Mouse (Mus musculus) lung, postnatal 0 days (tissue): Measurements from ENCODE around the gene Gpc6. TPM values are rescaled to one million over a fixed set of nuclear protein-coding genes. Genes with fewer than 3 reads are reported as not detected.
A peak's percentile ranks its signal among the peaks of the same experiment; 100 is the strongest.

Experiments used
- ATAC-seq: fragments of 200-750 bp; cut with Nextera tagmentation; 2 replicates; pipeline ENCODE4 v1.8.0; 2017; ENCODE audit warnings: moderate library complexity
- DNase-seq: peaks from one replicate; pipeline ENCODE4 v3.0.0-alpha.2; 2016; ENCODE audit warnings: low spot score
- H3K27ac ChIP-seq: fragments of 300-500 bp; sonication (generic); 2 replicates; pipeline ENCODE4 v1.5.1; 2014; ENCODE audit warnings: antibody characterized with exemption, mild to moderate bottlenecking, low read length, mixed read lengths
- H3K27me3 ChIP-seq: fragments of 300-500 bp; sonication (generic); replicated peaks from 2 replicates; pipeline ENCODE4 v1.6.1; 2014; ENCODE audit warnings: low read length, mixed read lengths; ENCODE audit not compliant: insufficient read depth
- H3K36me3 ChIP-seq: fragments of 300-500 bp; sonication (generic); 2 replicates; pipeline ENCODE4 v1.6.1; 2014; ENCODE audit warnings: low read length, mixed read lengths; ENCODE audit not compliant: insufficient read depth
- H3K4me1 ChIP-seq: fragments of 300-500 bp; sonication (generic); 2 replicates; pipeline ENCODE4 v1.6.1; 2014; ENCODE audit warnings: antibody characterized with exemption, low read depth, low read length, mixed read lengths; ENCODE audit not compliant: insufficient read depth
- H3K4me2 ChIP-seq: fragments of 300-500 bp; sonication (generic); replicated peaks from 2 replicates; pipeline ENCODE4 v1.6.1; 2014; ENCODE audit warnings: low read depth, mild to moderate bottlenecking, low read length, moderate library complexity, mixed read lengths
- H3K4me3 ChIP-seq: fragments of 300-500 bp; sonication (generic); 2 replicates; pipeline ENCODE4 v1.5.1; 2014; ENCODE audit warnings: low read depth, low read length
- H3K9ac ChIP-seq: fragments of 300-500 bp; sonication (generic); replicated peaks from 2 replicates; pipeline ENCODE4 v1.6.1; 2014; ENCODE audit warnings: low read depth, mild to moderate bottlenecking
- H3K9me3 ChIP-seq: fragments of 300-500 bp; sonication (generic); 2 replicates; pipeline ENCODE4 v1.6.1; 2016; ENCODE audit warnings: low read length, mixed read lengths
- CTCF ChIP-seq: IDR thresholded peaks from 2 replicates; pipeline ENCODE4 v1.5.1; 2016; ENCODE audit warnings: antibody characterized with exemption, mild to moderate bottlenecking
- EP300 ChIP-seq: IDR thresholded peaks from 2 replicates; pipeline ENCODE4 v1.6.1; 2016; ENCODE audit warnings: antibody characterized with exemption, mild to moderate bottlenecking, control low read depth
- WGBS: fragments of 180-500 bp; shearing (Covaris S2); extraction: QIAGEN DNeasy Blood & Tissue Kit; methylation state at CpG from one replicate; pipeline ENCODE4 v1.1.7; 2014; 5-methylcytosine and 5-hydroxymethylcytosine counted together
- polyA plus RNA-seq: library from polyadenylated mRNA; unstranded; fragments of >200 nt; fragmentation: Nextera tagmentation; extraction: Ambion mirVana; gene quantifications from 2 replicates; pipeline ENCODE4 v1.2.1, GENCODE M21; 2015

The Gpc6 gene
- polyA plus RNA-seq, 1 experiment from 2014 or later = 3.1 TPM

DNA sequence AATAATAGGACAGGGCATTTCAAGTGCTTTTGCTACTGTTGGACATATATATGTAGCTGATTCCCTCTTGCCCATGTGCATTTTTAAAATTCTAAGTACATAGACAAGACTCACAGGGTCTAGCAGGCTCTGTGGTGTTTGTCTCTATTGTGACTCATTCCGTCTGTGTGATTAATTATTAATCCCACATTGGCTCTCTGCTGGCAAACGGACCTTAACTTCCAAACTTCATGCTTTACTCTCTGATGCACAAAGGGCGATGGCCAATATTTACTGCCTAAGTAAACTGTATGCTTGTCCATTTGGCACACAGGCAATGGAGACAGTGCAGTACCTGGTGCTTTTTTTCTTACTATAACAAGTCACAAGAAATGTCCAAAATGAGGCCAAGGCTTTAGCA, 749.4 kb downstream of the Gpc6 start:
- DNase-seq (no peak), ATAC-seq (no peak)
- 55% methylated on average over 3 of the region's 3 CpGs for WGBS
- H3K9me3 ChIP-seq = no peaks in the 10 kb centered on the region
- H3K27me3 ChIP-seq = no peaks in the 10 kb centered on the region
- no peak overlapping the region for H3K4me3 ChIP-seq
- no peaks in the 10 kb centered on the region for H3K36me3 ChIP-seq
- H3K4me1 ChIP-seq = no peaks in the 10 kb centered on the region
- H3K9ac ChIP-seq = no peak overlapping the region
- no peak overlapping the region for H3K27ac ChIP-seq
- H3K4me2 ChIP-seq = no peak overlapping the region
- TF ChIP-seq EP300 (no peak), CTCF (no peak)

DNA sequence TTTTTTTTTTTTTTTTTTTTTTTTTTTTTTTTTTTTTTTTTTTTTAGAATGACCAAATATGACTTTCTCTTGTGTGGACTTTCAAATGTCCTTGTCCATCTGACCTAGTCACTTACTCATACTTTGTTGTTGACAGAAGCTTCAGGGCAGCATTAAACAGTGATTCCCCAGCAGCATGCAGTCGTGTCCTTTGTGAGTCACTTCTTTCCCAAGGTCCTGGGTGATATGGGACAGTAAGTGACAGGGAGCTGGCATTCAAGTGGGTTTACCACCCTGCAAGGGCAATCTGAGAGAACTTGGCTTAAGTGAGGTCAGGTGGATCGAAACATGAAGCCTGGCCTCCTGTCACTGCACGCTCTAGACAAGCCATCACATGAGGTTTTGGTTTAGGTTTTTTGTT, 754.8 kb downstream of the Gpc6 start:
- no peaks in the 10 kb centered on the region for H3K4me1 ChIP-seq
- ATAC-seq = no peak
- WGBS = 85% methylated on average over 3 of the region's 3 CpGs
- H3K4me2 ChIP-seq = no peak overlapping the region
- H3K27me3 ChIP-seq = no peaks in the 10 kb centered on the region
- no peak overlapping the region for H3K4me3 ChIP-seq
- no peaks in the 10 kb centered on the region for H3K36me3 ChIP-seq
- no peak for DNase-seq
- TF ChIP-seq EP300 = no peak
- no peak for TF ChIP-seq CTCF
- H3K9me3 ChIP-seq = no peaks in the 10 kb centered on the region
- no peak overlapping the region for H3K9ac ChIP-seq
- H3K27ac ChIP-seq = no peak overlapping the region

DNA sequence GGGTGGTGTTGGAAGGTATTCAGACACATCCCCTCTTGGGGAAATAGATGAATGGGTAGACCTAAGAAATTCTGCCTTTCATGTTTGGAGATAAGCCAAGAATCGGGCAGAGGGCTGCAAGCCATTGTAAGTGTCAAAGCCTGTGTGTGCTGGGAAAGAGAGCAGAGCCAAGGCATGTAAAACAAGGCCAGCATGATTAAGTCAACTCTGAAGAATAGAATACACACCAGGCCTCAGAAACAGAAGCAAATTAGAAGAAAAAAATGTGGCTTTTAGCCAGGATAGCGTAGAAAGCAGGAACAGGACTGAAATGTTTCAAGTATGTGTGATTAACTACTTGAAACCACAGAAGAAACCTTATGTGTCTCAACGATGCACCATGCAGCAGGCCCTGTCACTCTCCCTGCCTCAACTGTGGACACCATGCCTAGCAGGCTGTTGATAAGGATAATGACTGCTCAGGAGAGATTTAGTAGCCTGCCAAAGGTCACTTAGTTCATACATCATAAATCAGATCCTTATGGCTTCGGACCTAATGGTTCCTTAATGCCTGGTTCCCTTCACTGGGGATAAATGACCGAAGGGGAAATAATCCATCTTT, 756.3 kb downstream of the Gpc6 start:
- no peak overlapping the region for H3K27ac ChIP-seq
- no peaks in the 10 kb centered on the region for H3K36me3 ChIP-seq
- no peak overlapping the region for H3K4me2 ChIP-seq
- no peaks in the 10 kb centered on the region for H3K4me1 ChIP-seq
- TF ChIP-seq EP300 (no peak), CTCF (no peak)
- no peak for ATAC-seq
- no peaks in the 10 kb centered on the region for H3K27me3 ChIP-seq
- no peak overlapping the region for H3K9ac ChIP-seq
- DNase-seq = peak; percentile 20
- 22% methylated on average over 5 of the region's 5 CpGs for WGBS
- no peaks in the 10 kb centered on the region for H3K9me3 ChIP-seq
- H3K4me3 ChIP-seq = no peak overlapping the region

DNA sequence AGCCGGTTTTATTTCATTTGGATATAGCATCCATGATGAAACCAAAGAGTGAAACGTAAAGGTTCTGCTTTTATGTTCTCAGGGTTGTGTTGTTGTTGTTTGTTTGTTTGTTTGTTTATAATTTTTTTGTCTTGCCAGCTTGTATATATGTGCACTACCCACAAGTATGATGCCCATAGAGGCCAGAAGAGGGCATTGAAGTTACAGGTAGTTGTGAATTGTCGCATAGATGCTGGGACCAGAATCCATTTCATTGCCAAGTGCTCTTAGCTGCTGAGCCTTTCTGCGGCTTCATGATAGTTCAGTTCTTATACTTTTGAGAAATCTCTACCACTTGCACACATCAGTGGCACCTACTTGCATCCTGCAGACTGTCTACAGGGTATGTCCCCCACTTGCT, 758.0 kb downstream of the Gpc6 start:
- Histone ChIP-seq H3K27ac (no peak overlapping the region), H3K9me3 (no peaks in the 10 kb centered on the region), H3K9ac (no peak overlapping the region), H3K4me3 (no peak overlapping the region), H3K4me1 (no peaks in the 10 kb centered on the region), H3K4me2 (no peak overlapping the region), H3K27me3 (no peaks in the 10 kb centered on the region), H3K36me3 (no peaks in the 10 kb centered on the region)
- TF ChIP-seq CTCF = 0 out of 2 replicates have a peak, but pooled peaks have one; percentile 5
- no peak for TF ChIP-seq EP300
- no peak for ATAC-seq
- DNase-seq = no peak
- 94% methylated on average over 4 of the region's 4 CpGs for WGBS

DNA sequence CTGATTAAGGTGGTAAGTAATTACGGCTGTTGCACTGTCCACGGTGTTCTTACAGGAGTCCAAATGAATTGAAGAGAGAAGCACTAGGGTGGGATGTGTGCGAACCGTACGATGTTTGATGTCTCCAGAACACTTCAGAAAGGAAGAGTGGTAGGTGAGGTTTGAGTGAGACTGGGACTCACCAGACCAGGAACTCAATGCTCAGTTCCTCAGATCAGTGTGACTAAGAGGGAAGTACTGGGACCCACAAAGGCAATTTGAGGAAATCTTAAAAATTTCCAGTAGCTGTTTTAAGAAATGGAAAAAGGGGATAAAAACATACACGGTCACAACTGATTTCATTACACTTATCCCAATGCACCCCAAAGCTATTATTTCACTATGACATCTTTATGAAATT, 764.7 kb downstream of the Gpc6 start:
- ATAC-seq (no peak), DNase-seq (no peak)
- no peaks in the 10 kb centered on the region for H3K27me3 ChIP-seq
- no peak overlapping the region for H3K4me2 ChIP-seq
- H3K4me3 ChIP-seq = no peak overlapping the region
- 85% methylated on average over 6 of the region's 6 CpGs for WGBS
- no peak overlapping the region for H3K9ac ChIP-seq
- TF ChIP-seq EP300 (no peak), CTCF (no peak)
- no peaks in the 10 kb centered on the region for H3K9me3 ChIP-seq
- H3K36me3 ChIP-seq = no peaks in the 10 kb centered on the region
- H3K4me1 ChIP-seq = no peaks in the 10 kb centered on the region
- H3K27ac ChIP-seq = no peak overlapping the region

DNA sequence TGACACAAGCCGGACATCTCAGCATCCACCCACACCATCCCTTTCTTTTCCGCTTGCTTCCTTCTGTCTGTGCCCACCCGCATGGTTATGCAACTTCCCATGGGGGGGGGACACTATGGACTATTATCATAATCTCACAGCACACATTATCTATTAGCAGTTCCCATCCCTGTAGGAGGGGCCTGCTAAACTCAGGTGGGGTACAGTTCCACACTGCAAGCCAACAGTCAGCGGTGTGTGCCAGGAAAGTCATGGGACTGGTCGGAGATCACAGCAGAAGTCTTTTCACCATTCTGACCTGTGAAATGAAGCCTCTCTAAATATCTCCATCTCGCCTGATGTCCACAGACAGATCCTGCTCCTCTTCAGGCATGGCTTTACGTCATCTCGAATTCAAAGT, 770.5 kb downstream of the Gpc6 start:
- 94% methylated on average over 8 of the region's 8 CpGs for WGBS
- Histone ChIP-seq H3K4me3 (no peak overlapping the region), H3K4me2 (no peak overlapping the region), H3K9me3 (no peaks in the 10 kb centered on the region), H3K36me3 (no peaks in the 10 kb centered on the region), H3K27ac (no peak overlapping the region), H3K4me1 (no peaks in the 10 kb centered on the region), H3K27me3 (no peaks in the 10 kb centered on the region), H3K9ac (no peak overlapping the region)
- DNase-seq = no peak
- TF ChIP-seq EP300 (no peak), CTCF (no peak)
- no peak for ATAC-seq

DNA sequence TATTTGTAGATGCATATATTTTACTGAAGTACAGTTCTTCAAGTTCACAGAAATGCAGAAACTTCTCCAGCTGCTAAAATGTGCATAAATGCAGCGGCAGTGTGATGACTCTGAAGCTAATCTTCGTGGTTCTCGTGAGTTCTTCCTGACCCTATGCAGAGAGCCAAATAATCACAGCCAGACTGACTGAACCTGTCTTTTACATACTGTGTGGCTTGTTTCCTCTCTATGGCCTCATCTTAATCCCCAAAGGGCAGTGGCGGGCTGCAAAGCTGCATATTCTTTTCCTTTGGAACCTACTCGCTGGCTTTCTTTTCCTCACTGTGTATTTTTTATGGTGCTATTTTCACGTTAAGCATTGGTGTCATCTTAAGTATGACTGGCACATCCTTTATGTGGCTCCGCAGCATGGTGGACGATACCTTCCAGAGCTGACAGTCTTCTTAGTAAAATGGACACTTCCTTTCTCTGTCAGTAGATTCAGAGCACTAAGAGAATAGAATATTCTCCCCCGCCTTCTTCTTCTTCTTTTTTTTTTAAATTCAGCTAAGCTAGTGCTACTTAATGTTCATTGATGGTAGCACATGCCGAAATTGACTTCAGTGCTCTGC, 775.7 kb downstream of the Gpc6 start:
- Histone ChIP-seq H3K9me3 (no peaks in the 10 kb centered on the region), H3K4me2 (no peak overlapping the region), H3K9ac (no peak overlapping the region), H3K27ac (no peak overlapping the region), H3K4me3 (no peak overlapping the region), H3K36me3 (no peaks in the 10 kb centered on the region), H3K4me1 (no peaks in the 10 kb centered on the region), H3K27me3 (no peaks in the 10 kb centered on the region)
- WGBS = 87% methylated on average over 10 of the region's 10 CpGs
- ATAC-seq (no peak), DNase-seq (no peak)
- no peak for TF ChIP-seq EP300
- no peak for TF ChIP-seq CTCF
